Mouse (Mus musculus) layer of hippocampus, postnatal 25 days (tissue): ENCODE measurements at regions not wholly inside any gene's neighbourhood (a gene's known extent, or its start where the extent isn't known, plus 50 kb on each side); places are given as distances from the start of the nearest gene placed in this dataset.

Experiments
- DNase-seq, 2 experiments: peaks; one replicate each; pipeline ENCODE4 v3.0.0; 2022; ENCODE audit warnings: mixed read lengths in 2 of 2, low spot score in 1 of 2; ENCODE audit errors: extremely low spot score in 1 of 2

- DNase-seq = no peak
Measured at GRCm38 (mm10) chr10:96365101-96365500, 228.7 kb downstream of the Gm5426 start.

DNA sequence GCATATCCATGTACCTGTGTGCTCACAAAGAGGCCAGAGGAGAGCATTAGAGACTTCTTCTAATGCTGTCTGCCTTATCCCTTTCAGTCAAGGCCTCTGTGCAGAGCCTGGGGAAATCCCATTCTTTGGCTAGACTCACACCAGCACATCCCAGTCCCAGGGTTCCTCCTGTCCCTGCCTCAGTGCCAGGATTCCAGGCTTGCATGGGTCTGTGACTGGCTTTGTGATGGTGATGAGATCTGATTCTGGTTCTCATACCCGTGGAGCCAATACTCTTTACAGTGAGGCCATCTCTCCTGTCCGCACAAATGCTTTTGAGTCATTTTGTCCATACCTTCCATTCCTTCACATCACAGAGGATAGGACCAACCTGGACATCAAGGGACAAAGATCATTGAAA is 230.5 kb downstream of the Gm5426 start:
- DNase-seq = no peak

GRCm38 (mm10) chr10:96370547-96371320 is 234.3 kb downstream of the Gm5426 start:
- DNase-seq = peak in 1 of 2 experiments; percentile 13

- DNase-seq = peak in 1 of 2 experiments; percentile 12
Measured at GRCm38 (mm10) chr10:96371321-96371653, 234.9 kb downstream of the Gm5426 start.

DNA sequence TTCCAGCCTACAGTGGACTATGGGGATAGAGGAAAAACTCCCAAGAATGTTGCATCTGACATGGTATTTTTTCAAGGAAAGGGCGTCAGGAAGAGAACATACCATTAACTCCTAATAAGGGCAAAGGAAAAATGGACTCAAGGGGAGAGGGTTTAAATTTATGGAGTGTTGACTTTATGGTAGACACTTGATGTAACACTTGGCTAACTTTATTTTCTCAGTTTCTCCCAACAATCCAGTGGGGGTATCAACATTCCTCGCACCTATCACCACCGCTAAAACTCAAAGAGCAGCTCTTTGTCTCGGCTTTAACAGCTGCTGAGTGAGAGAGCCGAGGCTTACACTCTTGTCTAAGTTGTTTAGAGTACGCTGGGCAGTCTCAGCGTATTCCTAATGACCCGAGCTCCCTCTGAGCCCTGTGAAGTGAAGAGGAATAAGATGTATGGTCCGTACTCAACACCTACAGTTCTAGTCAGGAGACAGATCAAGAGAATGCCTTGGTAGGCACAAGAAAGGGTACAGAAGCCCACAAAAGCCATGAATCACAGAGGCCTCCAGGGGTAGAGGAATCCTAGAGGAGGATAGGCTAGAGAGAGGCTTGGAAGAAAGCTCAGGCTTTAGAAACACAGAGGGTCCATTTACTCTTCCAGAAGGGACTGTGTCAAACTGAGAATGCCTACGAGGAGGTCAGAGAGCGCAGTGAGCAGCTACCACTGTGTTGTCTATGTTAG is 236.4 kb downstream of the Gm5426 start:
- DNase-seq = no peak

DNA sequence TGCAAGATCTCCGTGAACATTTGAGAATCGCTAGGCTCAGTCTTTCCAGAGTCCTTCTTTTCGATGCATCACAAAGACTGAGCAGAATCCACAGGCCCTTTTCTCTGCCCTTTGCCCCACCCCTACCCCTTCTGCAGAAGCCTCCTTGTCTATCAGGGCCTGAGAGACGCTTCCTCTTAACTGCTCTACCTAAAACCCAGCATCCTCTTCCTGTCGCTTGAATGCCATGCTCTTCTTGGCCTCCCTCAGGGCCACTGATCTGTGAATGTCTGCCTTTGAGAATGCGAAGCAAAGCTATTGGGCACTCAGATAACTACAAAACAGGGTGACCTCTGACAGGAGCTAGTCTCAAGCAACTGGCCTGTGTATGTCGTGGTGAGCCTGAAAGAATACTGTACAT is 237.1 kb downstream of the Gm5426 start:
- DNase-seq = no peak

- no peak for DNase-seq
Measured at GRCm38 (mm10) chr10:96374293-96375069, 238.1 kb downstream of the Gm5426 start.

GRCm38 (mm10) chr10:96375070-96375447 is 238.7 kb downstream of the Gm5426 start:
- DNase-seq = no peak

DNA sequence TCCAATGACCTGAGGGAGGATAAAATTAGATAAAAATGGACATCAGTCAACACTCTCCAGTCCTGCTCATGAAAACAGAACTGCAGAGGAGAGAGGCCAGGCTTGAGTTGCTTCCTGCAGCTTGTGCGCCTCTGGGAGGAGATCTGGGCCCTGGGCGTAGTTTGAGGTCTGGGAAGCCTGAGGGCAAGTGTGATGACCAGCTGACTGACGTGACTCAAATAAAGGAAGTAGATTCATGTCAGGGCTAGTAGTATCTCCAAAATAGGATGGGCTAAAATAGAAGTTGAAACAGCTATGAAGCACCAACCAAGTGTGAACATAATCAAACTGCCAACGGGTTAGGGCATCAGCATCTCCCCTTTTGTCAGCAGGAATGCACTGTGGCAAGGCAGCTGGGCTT is 239.3 kb upstream of the Btg1 start:
- no peak for DNase-seq

GRCm38 (mm10) chr10:96379016-96379771 is 237.6 kb upstream of the Btg1 start:
- no peak for DNase-seq

DNA sequence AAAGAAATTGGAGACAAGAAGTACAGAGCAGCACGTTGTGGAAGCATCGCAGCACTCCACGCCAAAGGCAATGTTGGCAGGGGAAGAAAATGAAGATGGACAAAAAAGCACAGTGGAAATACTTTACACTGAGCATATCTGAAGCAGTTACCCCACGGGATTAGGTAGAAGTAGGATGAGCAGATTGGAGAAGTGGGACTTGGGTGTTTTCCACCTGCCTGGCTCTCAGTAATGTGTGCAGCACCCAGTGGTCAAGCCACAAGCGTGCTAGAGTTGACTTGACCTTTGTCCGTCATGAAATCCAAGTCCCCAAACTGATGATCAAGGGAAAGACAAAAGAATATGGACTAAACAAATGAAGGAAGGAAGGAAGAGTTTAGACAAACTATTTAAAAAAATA is 235.1 kb upstream of the Btg1 start:
- no peak for DNase-seq

- no peak for DNase-seq
Measured at GRCm38 (mm10) chr10:96391748-96392147, 225.1 kb upstream of the Btg1 start.

GRCm38 (mm10) chr10:96392836-96393235 is 224.0 kb upstream of the Btg1 start:
- no peak for DNase-seq

- DNase-seq = no peak
Measured at GRCm38 (mm10) chr10:96394210-96394609, 222.6 kb upstream of the Btg1 start.

GRCm38 (mm10) chr10:96395017-96395416 is 221.8 kb upstream of the Btg1 start:
- DNase-seq = no peak

DNA sequence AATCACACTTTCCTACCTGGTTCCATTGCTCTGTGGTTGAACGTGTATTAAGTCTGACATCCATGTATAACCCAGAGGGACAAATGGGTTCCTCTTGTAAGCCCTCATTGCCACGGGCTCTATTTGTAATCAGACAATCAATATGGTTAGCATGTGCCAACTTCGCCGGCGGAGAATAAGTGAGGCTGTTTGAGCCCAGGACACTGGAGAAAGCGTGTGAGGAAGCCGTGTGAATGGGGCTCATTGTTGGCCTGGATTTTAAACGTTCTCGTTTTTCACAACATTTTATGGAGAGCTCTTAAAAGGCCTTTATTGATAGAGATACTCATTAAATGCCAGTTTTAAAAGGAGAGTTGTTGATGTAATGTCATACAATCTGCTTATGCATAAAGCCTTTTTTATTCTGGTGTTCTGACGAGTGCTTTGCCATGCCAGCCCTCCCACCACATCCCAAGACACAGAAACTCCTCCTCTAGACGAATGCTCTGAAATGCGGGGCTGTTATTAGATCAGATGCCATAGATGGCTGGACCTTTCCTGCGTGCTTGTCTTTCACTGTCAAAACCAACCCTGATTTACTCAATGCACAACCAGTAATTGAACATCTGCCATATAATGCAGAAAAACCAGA is 218.8 kb upstream of the Btg1 start:
- DNase-seq = peak in 1 of 2 experiments; percentile 13

- no peak for DNase-seq
Measured at GRCm38 (mm10) chr10:96398562-96399288, 218.1 kb upstream of the Btg1 start.

- no peak for DNase-seq
Measured at GRCm38 (mm10) chr10:96399636-96400400, 217.0 kb upstream of the Btg1 start.

DNA sequence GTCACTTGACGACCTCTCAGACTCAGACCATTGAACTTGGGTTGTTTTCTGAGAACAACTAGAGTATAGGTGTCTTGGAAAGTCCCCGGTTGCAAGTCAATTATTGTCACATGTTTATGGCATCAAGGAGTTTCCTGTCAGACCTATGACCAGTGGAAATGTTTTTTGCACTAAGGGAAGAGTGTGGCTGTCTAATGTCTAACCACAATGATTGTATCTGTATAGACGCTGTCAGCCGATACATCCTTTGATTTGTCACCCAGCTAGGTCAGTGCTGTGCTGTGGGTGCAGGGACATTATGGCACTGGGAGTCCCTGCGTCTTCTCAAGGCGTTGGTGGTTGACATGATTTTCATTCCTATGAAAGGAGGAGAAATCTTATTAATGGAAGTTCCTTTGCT is 216.0 kb upstream of the Btg1 start:
- no peak for DNase-seq
